Mouse (Mus musculus) liver, embryonic 14.5 days (tissue): ENCODE results near the gene Trp53. TPM values are rescaled to one million over a fixed set of nuclear protein-coding genes. Genes with fewer than 3 reads are reported as not detected.

Source experiments
- ATAC-seq: fragments of 200-750 bp; cut with Nextera tagmentation; 2 replicates; pipeline ENCODE4 v1.8.0; 2017; ENCODE audit warnings: moderate number of reproducible peaks, mild to moderate bottlenecking, moderate library complexity; ENCODE audit not compliant: insufficient read depth
- DNase-seq, 3 experiments: peaks; one replicate each; pipeline ENCODE4 v3.0.0-alpha.2; 2012 to 2013; ENCODE audit warnings: low read depth in 3 of 3, low spot score in 3 of 3
- H3K27ac ChIP-seq: fragments of 300-500 bp; sonication (generic); 2 replicates; pipeline ENCODE4 v1.5.1; 2014; ENCODE audit warnings: moderate library complexity, mild to moderate bottlenecking, control low read depth, inconsistent platforms
- H3K27me3 ChIP-seq: fragments of 300-500 bp; sonication (generic); 2 replicates; pipeline ENCODE4 v1.6.1; 2014; ENCODE audit warnings: mild to moderate bottlenecking, low read length, moderate library complexity; ENCODE audit not compliant: control insufficient read depth, insufficient read depth
- H3K36me3 ChIP-seq: fragments of 300-500 bp; sonication (generic); replicated peaks from 2 replicates; pipeline ENCODE4 v1.6.1; 2014; ENCODE audit warnings: low read depth; ENCODE audit not compliant: control insufficient read depth, insufficient read depth
- H3K4me1 ChIP-seq, 2 experiments: fragments of 200-500 bp in 1 of 2; fragments of 300-500 bp in 1 of 2; sonication (generic) in 1 of 2; replicated peaks; 2 replicates each; pipeline ENCODE4 v1.6.1; 2012 to 2014; ENCODE audit warnings: antibody characterized with exemption in 1 of 2, inconsistent platforms in 1 of 2, low read length in 1 of 2; ENCODE audit not compliant: control insufficient read depth in 2 of 2, insufficient read depth in 2 of 2
- H3K4me2 ChIP-seq: fragments of 300-500 bp; sonication (generic); 2 replicates; pipeline ENCODE4 v1.6.1; 2014; ENCODE audit warnings: low read depth, mild to moderate bottlenecking, control low read depth, moderate library complexity
- H3K4me3 ChIP-seq, 2 experiments: fragments of 200-500 bp in 1 of 2; fragments of 300-500 bp in 1 of 2; sonication (generic) in 1 of 2; 2 replicates each; pipeline ENCODE4 v1.5.1; 2012 to 2014; ENCODE audit warnings: low read depth in 2 of 2, low read length in 2 of 2, mild to moderate bottlenecking in 2 of 2, control low read depth in 1 of 2, inconsistent platforms in 1 of 2, moderate library complexity in 1 of 2; ENCODE audit not compliant: insufficient read depth in 1 of 2
- H3K9ac ChIP-seq: fragments of 300-500 bp; sonication (generic); replicated peaks from 2 replicates; pipeline ENCODE4 v1.6.1; 2014; ENCODE audit warnings: mild to moderate bottlenecking, control low read depth, moderate library complexity
- H3K9me3 ChIP-seq: fragments of 300-500 bp; sonication (generic); 2 replicates; pipeline ENCODE4 v1.6.1; 2016; ENCODE audit warnings: low read length, mixed read lengths; ENCODE audit not compliant: control insufficient read depth
- CTCF ChIP-seq: IDR thresholded peaks from 2 replicates; pipeline ENCODE4 v1.5.1; 2016; ENCODE audit warnings: antibody characterized with exemption, low read depth, control low read depth
- EP300 ChIP-seq: IDR thresholded peaks from 2 replicates; pipeline ENCODE4 v1.6.1; 2016; ENCODE audit warnings: antibody characterized with exemption, low read depth
- WGBS: fragments of 180-500 bp; shearing (Covaris S2); extraction: QIAGEN DNeasy Blood & Tissue Kit; methylation state at CpG from one replicate; pipeline ENCODE4 v1.1.7; 2014; ENCODE audit not compliant: insufficient replicate concordance; 5-methylcytosine and 5-hydroxymethylcytosine counted together
- polyA plus RNA-seq, 2 experiments: library from polyadenylated mRNA; depleted of rRNA in 1 of 2; stranded (reverse) in 1 of 2; unstranded in 1 of 2; fragments of >200 nt; fragmentation: Nextera tagmentation in 1 of 2; extraction: Ambion mirVana in 1 of 2; gene quantifications; 2 replicates each; pipeline versions ENCODE4 v1.2.1 to v1.2.3; 2012 to 2014

Gene Trp53
- polyA plus RNA-seq, 2 experiments, result 61.2 to 68.7 TPM

DNA sequence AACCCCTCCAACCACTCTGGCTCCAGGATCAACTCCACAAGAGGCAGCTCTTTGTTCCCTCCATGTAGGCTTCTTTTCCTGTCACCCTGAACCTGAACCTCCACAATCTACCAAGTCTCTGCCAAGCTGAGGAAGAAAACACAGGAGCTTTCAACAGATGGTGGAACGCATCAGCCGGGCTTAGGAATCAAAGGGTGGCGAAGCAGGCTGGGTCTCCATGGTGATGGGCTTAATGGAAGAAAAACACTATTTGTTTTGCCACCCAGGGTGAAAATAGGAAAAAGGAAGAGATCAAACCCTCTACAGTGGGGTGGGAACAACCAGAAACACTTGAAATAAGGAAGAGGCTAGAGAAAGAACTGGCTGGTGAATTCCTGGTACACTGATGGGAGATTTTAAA lies 36.6 kb upstream of the Trp53 start:
- no peak for ATAC-seq

DNA sequence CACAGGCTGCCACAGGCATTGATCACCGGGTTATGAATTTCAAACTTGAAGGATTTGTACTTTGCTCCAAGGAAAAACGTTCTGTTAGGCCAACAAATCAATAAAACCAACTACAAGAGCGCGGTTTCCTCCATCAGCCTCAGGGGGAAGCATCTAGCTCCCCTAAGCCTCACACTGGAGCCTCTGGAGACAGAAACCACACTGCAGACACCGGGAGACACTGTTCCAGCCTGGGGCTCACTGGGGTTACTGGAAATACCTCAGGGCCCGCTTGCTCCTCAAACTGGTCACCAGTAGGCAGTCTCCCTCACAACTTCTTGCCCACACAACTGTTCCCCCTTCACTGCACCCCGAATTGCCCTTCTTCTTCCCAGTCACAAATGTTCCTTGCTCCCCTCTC lies 34.2 kb upstream of the Trp53 start:
- DNase-seq, result no peak
- Histone ChIP-seq H3K27ac (no peak overlapping the region), H3K36me3 (no peaks in the 10 kb centered on the region), H3K4me2 (peak overlapping the region; percentile 69; the same call in 1 of the 2 replicates), H3K9ac (no peak overlapping the region), H3K4me1 (no peaks in the 10 kb centered on the region; a peak in 1 of 4 replicates), H3K9me3 (no peaks in the 10 kb centered on the region), H3K4me3 (0 out of 4 replicates have a peak overlapping the region, but pooled peaks of 1 of the 2 experiments have one; percentile 20), H3K27me3 (no peaks in the 10 kb centered on the region; the same call in none of the 2 replicates)
- no peak for TF ChIP-seq EP300
- TF ChIP-seq CTCF, result no peak
- no peak for ATAC-seq
- WGBS, result 24% methylated on average over 7 of the region's 7 CpGs

More for the DNA sequence above, 36.6 kb upstream of the Trp53 start:
- Histone ChIP-seq H3K27me3 (no peaks in the 10 kb centered on the region; the same call in none of the 2 replicates), H3K36me3 (no peaks in the 10 kb centered on the region), H3K4me2 (no peak overlapping the region), H3K4me3 (no peak overlapping the region), H3K27ac (no peak overlapping the region), H3K9me3 (no peaks in the 10 kb centered on the region), H3K9ac (no peak overlapping the region), H3K4me1 (no peaks in the 10 kb centered on the region; a peak in 1 of 4 replicates)
- WGBS, result 68% methylated on average over 3 of the region's 3 CpGs
- DNase-seq, result no peak
- no peak for TF ChIP-seq CTCF
- no peak for TF ChIP-seq EP300

DNA sequence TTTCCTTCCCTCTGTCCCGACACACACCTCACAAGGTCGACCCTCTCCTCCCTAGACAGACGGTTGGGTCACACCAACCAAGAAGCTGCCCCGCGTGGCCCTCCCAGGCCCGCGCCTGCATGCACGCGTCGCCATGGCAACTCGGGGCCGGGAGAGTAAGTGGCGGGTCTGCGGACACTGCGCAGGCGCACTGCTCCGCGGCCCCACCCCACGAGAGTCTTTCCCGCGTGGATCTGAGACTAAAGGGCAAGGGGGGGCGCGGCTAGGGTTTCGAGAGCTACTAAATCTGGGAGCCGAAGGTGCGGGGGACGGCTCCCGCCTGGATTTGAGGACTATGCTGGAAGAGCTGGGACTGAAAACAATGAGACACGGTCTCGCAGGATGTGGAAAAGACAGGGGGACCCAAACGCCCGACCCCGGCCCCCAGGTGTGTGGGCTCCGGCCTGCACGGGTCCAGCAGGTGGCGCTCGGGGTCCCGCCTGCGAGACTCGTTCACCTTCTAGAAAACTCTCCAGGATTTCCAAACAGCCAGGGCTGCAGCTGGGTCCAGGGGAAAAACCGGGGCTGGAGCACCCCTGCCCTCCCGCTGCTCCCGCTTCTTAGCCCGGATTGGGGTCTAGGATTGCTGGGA lies 33.6 kb upstream of the Trp53 start:
- TF ChIP-seq EP300 (no peak), CTCF (peak; percentile 61)
- no peak overlapping the region; the same call in 1 of the 2 replicates for H3K9ac ChIP-seq
- no peaks in the 10 kb centered on the region; a peak in 1 of 4 replicates for H3K4me1 ChIP-seq
- no peaks in the 10 kb centered on the region; the same call in none of the 2 replicates for H3K27me3 ChIP-seq
- ATAC-seq (no peak), DNase-seq (no peak)
- no peak overlapping the region for H3K27ac ChIP-seq
- peak overlapping the region; percentile 31 to 53 for H3K4me3 ChIP-seq
- peak overlapping the region; percentile 69 for H3K4me2 ChIP-seq
- WGBS, result under 1% methylated on average over 44 of the region's 44 CpGs
- no peaks in the 10 kb centered on the region for H3K9me3 ChIP-seq
- H3K36me3 ChIP-seq, result no peaks in the 10 kb centered on the region

DNA sequence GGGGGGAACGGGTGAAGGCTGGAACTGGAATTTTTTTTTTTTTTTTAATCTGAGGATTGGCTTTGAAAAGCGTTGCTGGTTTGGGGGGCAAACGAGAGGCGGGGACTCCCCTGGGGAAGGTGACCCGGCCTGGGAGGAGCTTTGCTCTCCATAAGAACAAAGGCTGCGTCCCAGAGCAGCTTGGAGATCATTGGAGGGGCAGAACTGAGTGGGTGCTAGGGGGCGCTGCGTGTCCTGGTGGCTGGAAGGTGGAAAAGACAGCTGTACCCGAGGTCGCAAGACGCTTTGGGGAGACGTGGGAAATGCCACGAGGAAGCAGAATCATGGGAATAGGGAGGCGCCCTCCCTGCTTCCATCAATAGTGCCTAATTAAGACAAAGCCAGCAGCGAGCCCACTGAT lies 33.1 kb upstream of the Trp53 start:
- Histone ChIP-seq H3K4me1 (no peaks in the 10 kb centered on the region; a peak in 1 of 4 replicates), H3K4me3 (peak overlapping the region; percentile 4 to 53; a peak in 2 of 4 replicates), H3K4me2 (peak overlapping the region; percentile 69), H3K27me3 (no peaks in the 10 kb centered on the region; the same call in none of the 2 replicates), H3K36me3 (no peaks in the 10 kb centered on the region), H3K27ac (no peak overlapping the region), H3K9me3 (no peaks in the 10 kb centered on the region), H3K9ac (no peak overlapping the region; the same call in 1 of the 2 replicates)
- no peak for DNase-seq
- WGBS, result 8% methylated on average over 15 of the region's 15 CpGs
- TF ChIP-seq CTCF, result peak; percentile 58
- no peak for TF ChIP-seq EP300
- ATAC-seq, result no peak

DNA sequence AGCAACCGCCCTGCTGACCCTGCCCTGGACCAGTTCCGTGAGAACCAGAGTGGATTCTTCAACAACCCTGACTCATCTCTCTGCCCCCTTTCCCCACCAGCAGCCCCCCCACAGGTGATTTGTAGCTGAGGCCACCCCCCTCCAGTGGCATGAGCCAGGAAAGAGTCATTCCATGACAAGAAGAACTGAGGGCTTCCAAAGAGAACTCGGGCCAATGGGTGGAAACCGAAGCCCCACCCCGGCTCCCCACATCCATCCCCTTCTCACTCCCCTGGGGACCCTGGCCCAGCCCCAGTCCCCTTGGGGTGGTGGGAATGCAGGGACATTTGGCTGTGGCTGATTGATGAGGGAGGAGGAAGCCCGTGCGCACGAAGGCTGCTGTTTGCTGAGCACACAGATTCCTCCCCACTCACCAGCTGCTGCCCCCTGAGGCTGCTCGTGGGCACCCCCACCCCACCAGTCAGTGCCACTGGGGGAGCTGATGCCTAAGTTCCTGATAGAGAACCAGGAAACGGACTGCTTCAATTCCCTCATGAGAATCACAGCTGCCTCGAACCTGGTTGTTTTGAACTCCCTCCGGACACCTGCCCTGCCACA lies 31.0 kb upstream of the Trp53 start, which contains the start of gene Dnah2:
Dnah2 (minus strand) TSS at position 51 of the 597 bp plus-strand sequence.
- no peaks in the 10 kb centered on the region; a peak in 2 of 4 replicates for H3K4me1 ChIP-seq
- TF ChIP-seq EP300, result no peak
- TF ChIP-seq CTCF, result no peak
- 40% methylated on average over 12 of the region's 12 CpGs for WGBS
- H3K27me3 ChIP-seq, result no peaks in the 10 kb centered on the region; the same call in none of the 2 replicates
- no peak within 1 kb of the TSS for H3K4me2 ChIP-seq
- no peak within 1 kb of the TSS for H3K27ac ChIP-seq
- no peaks in the 10 kb centered on the region for H3K36me3 ChIP-seq
- ATAC-seq (no peak), DNase-seq (no peak)
- no peak within 1 kb of the TSS for H3K4me3 ChIP-seq
- H3K9ac ChIP-seq, result no peak within 1 kb of the TSS
- no peaks in the 10 kb centered on the region for H3K9me3 ChIP-seq
